Mouse (Mus musculus): ENCODE measurements around the gene Zkscan16.

Zkscan16 gene

DNA sequence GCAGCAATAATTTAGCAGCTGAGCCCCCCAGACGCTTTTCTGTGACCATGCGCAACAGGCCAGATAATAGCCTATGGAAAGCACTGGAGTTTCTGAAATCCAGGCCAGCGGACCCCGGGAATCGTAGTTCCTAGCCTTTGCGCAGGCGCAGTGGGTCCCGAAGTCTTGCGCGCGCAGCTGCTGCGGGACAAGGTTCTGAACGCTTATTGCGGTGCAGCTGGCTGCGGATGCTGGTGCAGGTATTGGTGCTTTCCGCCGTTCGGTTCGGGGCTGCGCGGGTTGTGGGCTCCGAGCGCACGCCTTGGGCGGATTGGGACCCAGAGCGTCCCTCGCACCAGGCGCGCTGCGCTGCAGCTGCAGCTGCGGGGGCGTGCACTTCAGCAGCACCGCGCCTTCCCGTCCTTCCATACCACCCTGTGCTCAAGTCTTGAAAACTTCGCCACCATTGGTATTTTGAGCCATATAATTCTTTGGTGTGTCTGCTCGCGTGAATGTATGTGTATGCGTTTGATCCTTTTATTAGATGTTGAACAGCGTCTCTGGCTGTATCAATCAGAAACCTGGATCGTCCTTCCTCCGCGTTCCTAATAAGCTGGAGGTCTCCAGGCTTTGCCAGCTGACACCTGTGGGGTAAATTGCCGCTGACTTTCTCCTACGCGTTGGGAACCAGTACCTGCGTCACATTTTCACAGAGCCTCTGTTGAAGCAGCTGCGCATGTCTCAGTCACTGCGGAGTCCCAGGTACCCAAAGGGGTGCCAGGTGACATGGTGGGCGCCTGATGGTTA is at the start of gene Zkscan16:
Gene Zkscan16, plus strand, starts transcription at position 209 of the 786 bp plus-strand sequence.
- peak; percentile 91 for DNase-seq (ENCODE audit: low read depth, low spot score)

- DNase-seq (ENCODE audit: low read depth, low spot score), result no peak
Observed at GRCm38 (mm10) chr4:58894399-58894798, 49.0 kb upstream of the Zkscan16 start.

DNA sequence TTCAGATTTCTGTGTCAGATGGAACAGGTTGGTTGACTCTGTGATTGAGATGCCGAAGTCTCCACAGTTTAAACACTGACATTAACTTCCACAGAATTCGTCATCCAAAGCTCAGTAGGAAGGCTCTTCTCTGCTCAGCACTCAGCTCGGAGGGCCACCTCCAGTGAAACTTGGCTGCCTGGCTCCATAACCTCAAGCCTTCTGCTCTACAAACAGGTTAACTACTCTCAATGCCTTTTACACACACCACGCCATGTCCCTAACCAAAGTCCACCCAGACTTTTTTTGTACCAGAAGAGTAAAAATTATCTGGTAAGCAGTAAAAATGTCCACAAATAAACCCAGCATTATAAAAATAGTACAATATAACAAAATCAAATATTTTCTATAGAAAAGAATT is 46.0 kb upstream of the Zkscan16 start:
- no peak for DNase-seq (ENCODE audit: low read depth, low spot score)

- no peak for DNase-seq (ENCODE audit: low read depth, low spot score)
Observed at GRCm38 (mm10) chr4:58898318-58898717, 45.1 kb upstream of the Zkscan16 start.

GRCm38 (mm10) chr4:58907453-58907852 is 36.0 kb upstream of the Zkscan16 start:
- DNase-seq (ENCODE audit: low read depth, low spot score), result no peak

DNA sequence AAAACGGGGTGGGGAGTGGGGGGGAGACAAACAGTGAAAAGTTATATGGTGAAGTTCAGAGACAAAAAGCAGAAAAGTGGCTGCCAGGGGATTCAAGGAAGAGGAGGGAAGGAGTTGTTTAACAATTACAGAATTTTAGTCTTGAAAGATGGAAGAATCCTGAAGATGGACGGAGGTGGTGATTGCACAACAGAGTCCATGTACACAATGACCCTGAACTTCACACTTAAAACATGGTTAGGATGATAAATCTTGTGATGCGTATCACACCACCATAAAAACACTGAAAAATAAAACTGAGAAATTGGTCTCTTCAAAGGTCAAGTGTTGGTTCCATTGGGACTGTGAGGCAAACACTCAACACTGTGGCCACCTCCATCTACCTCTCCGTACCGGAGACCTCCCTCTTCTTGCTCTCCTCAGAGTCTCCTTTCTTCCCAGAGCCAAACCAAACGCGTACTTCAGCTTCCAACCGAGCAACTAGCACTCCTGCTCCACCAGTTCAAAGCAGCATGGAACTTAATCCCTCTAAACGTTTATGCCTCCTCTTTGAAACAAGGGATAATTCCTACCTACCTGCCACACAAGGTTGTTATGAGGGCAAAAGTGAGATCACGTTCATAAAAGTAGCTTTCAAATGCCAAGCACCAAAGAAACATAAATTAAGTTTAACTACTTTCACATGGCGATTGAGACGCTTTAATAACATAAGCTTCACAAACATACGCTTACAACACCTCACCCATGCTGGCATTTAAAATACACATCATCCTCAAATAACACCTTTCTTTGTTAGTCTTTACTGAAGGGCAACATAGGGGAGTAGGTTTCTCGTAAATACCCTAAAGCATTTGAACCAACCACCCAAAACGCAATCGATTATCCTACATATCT is 33.0 kb upstream of the Zkscan16 start:
- DNase-seq (ENCODE audit: low read depth, low spot score), result no peak

DNA sequence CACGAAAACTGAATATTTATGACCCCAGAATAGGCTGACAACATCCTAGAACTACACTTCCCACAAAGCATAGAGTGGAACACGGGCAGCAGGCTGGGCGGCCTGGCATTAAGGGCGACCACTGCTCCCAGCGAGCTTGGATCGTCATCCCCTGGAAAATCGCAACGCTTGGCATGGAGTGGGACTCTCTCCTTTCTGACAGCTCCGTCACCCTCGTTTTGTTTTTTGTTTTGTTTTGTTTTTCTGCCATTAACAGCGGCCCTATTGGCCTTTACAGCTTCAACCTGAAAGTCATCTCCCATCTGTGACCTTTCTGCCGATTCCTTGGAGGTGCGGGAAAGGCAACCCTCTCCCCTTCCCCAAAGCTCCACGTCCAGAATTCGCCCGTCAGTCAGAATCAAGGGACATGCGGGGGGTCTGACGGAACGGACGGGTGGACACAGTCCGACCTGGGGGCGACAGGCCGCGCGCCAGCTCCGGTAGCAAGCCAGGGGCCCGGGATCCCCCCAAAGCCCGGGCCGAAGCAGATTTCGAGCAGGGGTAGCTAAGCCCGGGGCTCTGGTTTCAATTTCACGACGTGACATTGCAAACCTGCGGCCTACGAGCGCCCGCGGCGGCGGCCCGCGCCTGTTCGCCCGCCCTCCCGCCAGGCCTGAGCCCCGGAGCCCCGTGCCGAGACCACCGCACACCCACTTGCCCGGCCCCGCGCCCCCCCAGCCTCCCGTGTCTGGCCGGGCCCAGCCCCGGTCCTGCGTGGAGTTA is 32.2 kb upstream of the Zkscan16 start:
- DNase-seq (ENCODE audit: low read depth, low spot score), result peak; percentile 67

- DNase-seq (ENCODE audit: low read depth, low spot score), result peak; percentile 82
Observed at GRCm38 (mm10) chr4:58911831-58912628, 31.4 kb upstream of the Zkscan16 start.

- DNase-seq (ENCODE audit: low read depth, low spot score), result no peak
Observed at GRCm38 (mm10) chr4:58912629-58913335, 30.6 kb upstream of the Zkscan16 start, which contains the start of gene Ecpas. TSS of gene Ecpas (minus strand) at chr4:58912749.

GRCm38 (mm10) chr4:58913336-58914026 is 29.9 kb upstream of the Zkscan16 start:
- DNase-seq (ENCODE audit: low read depth, low spot score), result no peak

DNA sequence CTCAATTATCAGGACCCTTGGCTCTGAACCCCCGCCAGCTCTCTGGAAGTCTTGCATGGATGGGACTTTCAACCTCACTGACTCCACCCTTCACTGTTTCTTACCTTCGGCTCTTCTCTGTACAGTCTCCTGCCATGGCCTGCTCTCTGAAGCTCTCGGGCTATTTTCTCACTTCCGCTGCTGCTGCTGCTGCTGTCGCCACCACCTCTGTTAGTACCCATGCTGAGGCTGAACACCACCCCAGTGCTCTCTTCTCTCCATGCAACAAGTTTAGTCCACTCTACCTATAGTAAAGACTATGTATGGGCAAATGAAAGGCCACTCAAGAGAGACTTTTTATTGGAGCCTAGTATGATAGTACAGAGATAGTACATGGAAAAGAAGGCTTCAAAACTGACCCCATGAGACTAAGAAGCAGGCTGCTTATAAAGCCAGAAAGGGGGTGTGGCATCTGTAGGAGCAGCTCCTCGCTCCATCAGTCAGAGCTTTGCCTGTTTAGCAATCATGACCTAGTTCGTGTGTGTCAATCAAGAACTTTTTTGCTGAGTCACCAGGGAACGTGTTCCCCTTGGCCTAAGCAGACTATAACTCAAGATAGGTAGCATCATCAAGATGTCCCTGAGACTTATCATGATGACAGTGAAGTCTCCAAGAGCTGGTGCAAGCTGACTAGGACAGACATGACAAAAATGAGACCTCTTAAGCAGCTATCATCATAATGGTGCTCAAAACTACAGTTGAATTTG is 28.2 kb upstream of the Zkscan16 start:
- DNase-seq (ENCODE audit: low read depth, low spot score), result no peak

DNA sequence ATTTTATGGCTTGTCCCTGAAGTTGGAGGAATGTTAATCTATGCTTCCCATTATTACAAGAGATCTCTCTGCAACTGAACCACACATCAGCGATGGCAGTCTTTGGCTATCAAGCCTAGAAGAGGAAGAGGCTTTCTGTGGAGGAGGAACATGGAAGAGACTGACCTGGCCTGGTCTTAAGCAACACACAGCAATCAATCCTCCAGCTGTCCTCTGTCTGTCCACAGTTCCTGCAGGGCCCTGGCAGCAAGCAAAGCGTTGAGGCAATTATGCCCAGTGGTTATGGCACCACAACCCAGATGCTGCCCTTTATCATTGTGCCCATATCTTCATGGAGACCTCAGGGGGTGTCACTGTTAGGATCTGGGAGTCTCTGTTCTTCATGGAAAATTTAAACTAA is 19.5 kb upstream of the Zkscan16 start:
- no peak for DNase-seq (ENCODE audit: low read depth, low spot score)

- DNase-seq (ENCODE audit: low read depth, low spot score), result no peak
Observed at GRCm38 (mm10) chr4:58925664-58926063, 17.8 kb upstream of the Zkscan16 start.

DNA sequence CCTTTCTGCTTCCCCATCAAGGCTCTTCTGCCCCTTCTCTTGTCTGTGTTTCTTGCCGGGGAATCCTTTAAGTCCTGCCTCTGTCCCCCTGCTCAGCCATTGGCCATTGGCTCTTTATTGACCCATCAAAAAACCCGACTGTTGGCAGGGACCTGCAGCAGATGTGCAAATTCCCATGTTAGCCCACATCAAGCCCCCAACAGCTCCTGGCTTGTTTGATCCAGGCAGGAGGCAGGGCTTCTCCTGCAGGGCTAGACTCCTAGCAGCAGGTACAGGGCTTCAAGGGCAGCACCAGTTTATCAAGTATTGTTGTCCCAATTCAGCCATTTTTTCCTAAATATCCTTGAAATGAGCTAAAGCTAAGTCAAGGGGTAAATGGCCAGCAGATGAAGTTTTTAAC is 17.3 kb upstream of the Zkscan16 start:
- no peak for DNase-seq (ENCODE audit: low read depth, low spot score)

- DNase-seq (ENCODE audit: low read depth, low spot score), result peak; percentile 52
Observed at GRCm38 (mm10) chr4:58927661-58928060, 15.8 kb upstream of the Zkscan16 start.

DNA sequence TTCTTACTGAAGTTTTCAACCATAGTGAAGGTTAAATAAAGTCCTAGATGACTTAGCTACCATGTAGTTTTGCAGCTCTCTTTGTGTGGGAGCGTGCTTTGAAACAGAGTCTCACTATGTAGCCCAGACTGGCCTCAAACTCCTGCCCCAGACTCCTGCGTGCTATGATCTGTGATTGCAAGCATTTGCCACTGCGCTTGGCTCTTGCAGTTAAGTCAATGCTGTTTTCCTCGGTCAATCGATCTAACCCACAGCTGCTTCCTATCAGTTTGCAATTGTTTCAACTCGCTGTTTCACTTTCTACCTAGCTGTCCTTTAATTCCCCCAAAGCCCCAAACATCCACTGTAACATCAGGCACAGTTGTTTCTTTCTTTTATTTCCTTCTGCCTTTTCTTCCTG is 10.9 kb upstream of the Zkscan16 start:
- no peak for DNase-seq (ENCODE audit: low read depth, low spot score)

- no peak for DNase-seq (ENCODE audit: low read depth, low spot score)
Observed at GRCm38 (mm10) chr4:58934308-58934707, 9.1 kb upstream of the Zkscan16 start.

- DNase-seq (ENCODE audit: low read depth, low spot score), result peak; percentile 83
Observed at GRCm38 (mm10) chr4:58934746-58935476, 8.5 kb upstream of the Zkscan16 start.
